Mouse (Mus musculus) liver, postnatal 0 days (tissue): ENCODE data around the gene Cnga4.

ENCODE experiments used
- CTCF ChIP-seq: sonication (generic); IDR thresholded peaks from 2 replicates; pipeline ENCODE4 v1.5.1; 2016; ENCODE audit warnings: antibody characterized with exemption, low read depth
- EP300 ChIP-seq: IDR thresholded peaks from 2 replicates; pipeline ENCODE4 v1.6.1; 2016; ENCODE audit warnings: antibody characterized with exemption, low read depth, mild to moderate bottlenecking

DNA sequence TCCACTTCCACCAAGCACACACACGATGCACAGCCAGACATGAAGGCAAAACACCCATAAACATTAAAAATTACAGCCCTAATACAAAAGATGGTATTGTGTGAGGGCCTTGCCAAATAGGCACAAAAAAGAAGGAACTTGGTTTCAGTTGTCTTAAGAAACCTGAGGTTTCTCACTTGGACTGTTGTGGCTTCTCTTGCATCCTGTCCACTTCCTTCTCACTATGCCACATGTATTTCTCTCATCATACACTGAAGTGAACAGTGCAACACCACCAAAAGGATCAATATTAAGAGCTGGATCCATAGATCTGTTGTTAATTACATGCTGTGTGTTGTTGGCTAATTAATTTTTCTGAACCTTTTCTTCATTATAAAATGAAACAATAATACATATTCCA lies 31.5 kb upstream of the Cnga4 start:
- TF ChIP-seq CTCF = no peak
- no peak for TF ChIP-seq EP300
